Mouse (Mus musculus) erythroblast, embryonic 14.5 days (primary cell): ENCODE measurements around the gene Mef2b.

Experiments used
- GATA1 ChIP-seq: IDR thresholded peaks from 2 replicates; pipeline ENCODE4 v1.6.1; 2012; ENCODE audit warnings: low read length, inconsistent platforms, mixed read lengths
- TAL1 ChIP-seq: IDR thresholded peaks from 3 replicates; pipeline ENCODE4 v1.6.1; 2012; ENCODE audit warnings: low read length, inconsistent platforms, mixed read lengths

GRCm38 (mm10) chr8:70194191-70194590 is 54.7 kb downstream of the Mef2b start:
- TF ChIP-seq TAL1 (no peak), GATA1 (no peak)
